Mouse (Mus musculus): ENCODE measurements around the gene Myo1c. TPM values are rescaled to one million over a fixed set of nuclear protein-coding genes. Genes with fewer than 3 reads are reported as not detected.

Gene Myo1c
- polyA plus RNA-seq, 1 experiment from 2014 or later, result 93.0 TPM

- WGBS, result 78% methylated on average over 2 of the region's 2 CpGs
- Histone ChIP-seq H3K9ac (ENCODE audit: low read length) (no peak overlapping the region), H3K27ac (ENCODE audit: low read length) (peak overlapping the region; percentile 76)
Observed at GRCm38 (mm10) chr11:75621426-75621825, 28.9 kb upstream of the Myo1c start.

DNA sequence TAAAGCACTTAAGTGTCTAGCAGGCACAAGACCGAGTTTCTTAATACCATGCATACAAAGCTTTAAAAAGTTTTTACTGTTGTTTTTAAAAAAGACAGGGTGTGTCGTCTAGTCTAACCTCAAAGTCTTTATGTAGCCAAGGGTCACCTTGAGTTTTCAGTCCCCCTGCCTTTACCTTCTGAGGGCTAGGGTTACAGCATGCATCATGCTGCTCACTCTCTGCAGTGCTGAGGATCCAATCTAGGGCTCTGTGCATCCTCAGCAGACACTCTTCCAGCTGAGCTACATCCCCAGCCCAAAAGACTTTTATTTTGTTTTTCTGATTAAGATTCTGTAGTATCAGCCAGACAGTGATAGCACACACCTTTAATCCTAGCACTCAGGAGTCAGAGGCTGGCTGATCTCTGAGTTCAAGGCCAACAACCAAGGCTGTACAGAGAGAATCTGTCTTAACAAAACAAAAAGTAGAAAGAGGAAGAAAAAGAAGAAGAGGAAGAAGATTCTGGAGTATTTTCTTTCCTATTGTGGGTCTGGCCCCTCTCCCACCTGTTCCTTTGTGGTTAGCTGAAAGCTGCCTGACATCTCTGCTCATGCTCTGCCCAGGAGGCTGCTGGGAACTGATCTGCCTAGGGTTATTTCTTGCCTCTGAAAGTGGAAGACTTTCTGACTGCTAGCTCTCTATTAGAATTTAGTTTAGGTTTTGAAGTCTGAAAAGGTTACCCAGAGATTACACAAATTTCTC is 27.5 kb upstream of the Myo1c start:
- Histone ChIP-seq H3K4me3 (ENCODE audit: low read length) (no peak overlapping the region), H3K27ac (ENCODE audit: low read length) (no peak overlapping the region; the same call in 1 of the 2 replicates), H3K4me2 (ENCODE audit: low read depth, low read length) (no peak overlapping the region), H3K36me3 (ENCODE audit: control insufficient read depth, insufficient read depth, low read length) (peaks cover 25% of the 10 kb centered on the region), H3K27me3 (ENCODE audit: control insufficient read depth, insufficient read depth, low read depth, low read length) (no peaks in the 10 kb centered on the region), H3K9me3 (ENCODE audit: control insufficient read depth, low read length) (no peaks in the 10 kb centered on the region), H3K9ac (ENCODE audit: low read length) (no peak overlapping the region), H3K4me1 (replicated peaks; ENCODE audit: control insufficient read depth, insufficient read depth, low read length) (0 out of 2 replicates have a peak, but pooled peaks cover 2% of the 10 kb centered on the region)
- no peak for ATAC-seq (ENCODE audit: low read depth)
- WGBS, result 87% methylated on average over 2 of the region's 2 CpGs

More at GRCm38 (mm10) chr11:75621426-75621825, 28.9 kb upstream of the Myo1c start:
- Histone ChIP-seq H3K27me3 (ENCODE audit: control insufficient read depth, insufficient read depth, low read depth, low read length) (no peaks in the 10 kb centered on the region), H3K36me3 (ENCODE audit: control insufficient read depth, insufficient read depth, low read length) (peaks cover 24% of the 10 kb centered on the region), H3K4me2 (ENCODE audit: low read depth, low read length) (no peak overlapping the region), H3K9me3 (ENCODE audit: control insufficient read depth, low read length) (no peaks in the 10 kb centered on the region), H3K4me1 (replicated peaks; ENCODE audit: control insufficient read depth, insufficient read depth, low read length) (0 out of 2 replicates have a peak, but pooled peaks cover 2% of the 10 kb centered on the region), H3K4me3 (ENCODE audit: low read length) (no peak overlapping the region)
- no peak for ATAC-seq (ENCODE audit: low read depth)

DNA sequence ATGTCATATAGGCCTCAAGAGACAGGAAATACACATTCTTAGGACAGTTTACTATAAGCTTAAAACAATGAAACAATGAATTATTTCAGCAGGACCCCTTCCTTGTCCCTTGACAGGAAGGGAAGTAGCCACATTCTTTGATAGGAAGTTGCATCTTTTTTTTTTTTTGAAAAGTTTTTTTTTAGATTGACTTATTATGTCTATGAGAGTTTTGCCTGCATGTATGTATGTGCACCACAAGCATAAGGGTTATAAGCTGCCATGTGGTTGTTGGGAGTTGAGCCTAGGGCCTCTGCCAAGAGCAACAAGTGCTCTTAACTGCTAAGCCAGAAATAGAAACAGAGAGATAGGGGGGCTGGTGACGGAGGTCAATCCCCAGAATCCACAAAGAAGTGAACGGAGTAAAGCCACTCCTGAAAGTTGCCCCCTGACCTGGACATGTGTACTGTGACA is 26.2 kb upstream of the Myo1c start:
- Histone ChIP-seq H3K27me3 (ENCODE audit: control insufficient read depth, insufficient read depth, low read depth, low read length) (no peaks in the 10 kb centered on the region), H3K4me1 (replicated peaks; ENCODE audit: control insufficient read depth, insufficient read depth, low read length) (0 out of 2 replicates have a peak, but pooled peaks cover 2% of the 10 kb centered on the region), H3K36me3 (ENCODE audit: control insufficient read depth, insufficient read depth, low read length) (peaks cover 26% of the 10 kb centered on the region), H3K9ac (ENCODE audit: low read length) (no peak overlapping the region), H3K4me2 (ENCODE audit: low read depth, low read length) (no peak overlapping the region), H3K27ac (ENCODE audit: low read length) (peak overlapping the region; percentile 36), H3K9me3 (ENCODE audit: control insufficient read depth, low read length) (no peaks in the 10 kb centered on the region), H3K4me3 (ENCODE audit: low read length) (no peak overlapping the region)
- ATAC-seq (ENCODE audit: low read depth), result peak; percentile 37; the same call in 1 of the 2 replicates
- WGBS, result 39% methylated on average over 2 of the region's 2 CpGs

GRCm38 (mm10) chr11:75625820-75626219 is 24.5 kb upstream of the Myo1c start:
- ATAC-seq (ENCODE audit: low read depth), result no peak
- H3K4me3 ChIP-seq (ENCODE audit: low read length), result no peak overlapping the region
- H3K4me2 ChIP-seq (ENCODE audit: low read depth, low read length), result no peak overlapping the region
- H3K4me1 ChIP-seq (replicated peaks; ENCODE audit: control insufficient read depth, insufficient read depth, low read length), result 0 out of 2 replicates have a peak, but pooled peaks cover 3% of the 10 kb centered on the region
- no peaks in the 10 kb centered on the region for H3K9me3 ChIP-seq (ENCODE audit: control insufficient read depth, low read length)
- peaks cover 20% of the 10 kb centered on the region for H3K36me3 ChIP-seq (ENCODE audit: control insufficient read depth, insufficient read depth, low read length)
- no peak overlapping the region for H3K9ac ChIP-seq (ENCODE audit: low read length)
- H3K27me3 ChIP-seq (ENCODE audit: control insufficient read depth, insufficient read depth, low read depth, low read length), result no peaks in the 10 kb centered on the region
- H3K27ac ChIP-seq (ENCODE audit: low read length), result no peak overlapping the region
- 86% methylated on average over 4 of the region's 4 CpGs for WGBS

- Histone ChIP-seq H3K4me2 (ENCODE audit: low read depth, low read length) (peak overlapping the region; percentile 77), H3K9ac (ENCODE audit: low read length) (peak overlapping the region; percentile 73), H3K27me3 (ENCODE audit: control insufficient read depth, insufficient read depth, low read depth, low read length) (no peaks in the 10 kb centered on the region), H3K4me1 (replicated peaks; ENCODE audit: control insufficient read depth, insufficient read depth, low read length) (peaks cover 12% of the 10 kb centered on the region), H3K27ac (ENCODE audit: low read length) (peak overlapping the region; percentile 67), H3K9me3 (ENCODE audit: control insufficient read depth, low read length) (no peaks in the 10 kb centered on the region), H3K36me3 (ENCODE audit: control insufficient read depth, insufficient read depth, low read length) (peaks cover 17% of the 10 kb centered on the region), H3K4me3 (ENCODE audit: low read length) (peak overlapping the region; percentile 79)
- no peak for ATAC-seq (ENCODE audit: low read depth)
- WGBS, result 4% methylated on average over 5 of the region's 5 CpGs
Observed at GRCm38 (mm10) chr11:75630098-75630497, 20.2 kb upstream of the Myo1c start.

- H3K27me3 ChIP-seq (ENCODE audit: control insufficient read depth, insufficient read depth, low read depth, low read length), result no peaks in the 10 kb centered on the region
- H3K27ac ChIP-seq (ENCODE audit: low read length), result peak within 1 kb of the TSS; percentile 74
- ATAC-seq (ENCODE audit: low read depth), result peak; percentile 100
- under 1% methylated on average over 53 of the region's 53 CpGs for WGBS
- peaks cover 12% of the 10 kb centered on the region for H3K36me3 ChIP-seq (ENCODE audit: control insufficient read depth, insufficient read depth, low read length)
- peak within 1 kb of the TSS; percentile 82 for H3K9ac ChIP-seq (ENCODE audit: low read length)
- peak within 1 kb of the TSS; percentile 79 for H3K4me3 ChIP-seq (ENCODE audit: low read length)
- H3K4me2 ChIP-seq (ENCODE audit: low read depth, low read length), result peak within 1 kb of the TSS; percentile 83
- no peaks in the 10 kb centered on the region for H3K9me3 ChIP-seq (ENCODE audit: control insufficient read depth, low read length)
- peaks cover 12% of the 10 kb centered on the region for H3K4me1 ChIP-seq (replicated peaks; ENCODE audit: control insufficient read depth, insufficient read depth, low read length)
Observed at GRCm38 (mm10) chr11:75630645-75631229, 19.6 kb upstream of the Myo1c start, which contains the start of gene Inpp5k. Inpp5k (plus strand) TSS chr11:75630988.

- Histone ChIP-seq H3K9me3 (ENCODE audit: control insufficient read depth, low read length) (no peaks in the 10 kb centered on the region), H3K27me3 (ENCODE audit: control insufficient read depth, insufficient read depth, low read depth, low read length) (no peaks in the 10 kb centered on the region), H3K36me3 (ENCODE audit: control insufficient read depth, insufficient read depth, low read length) (peaks cover 9% of the 10 kb centered on the region), H3K4me1 (replicated peaks; ENCODE audit: control insufficient read depth, insufficient read depth, low read length) (peaks cover 12% of the 10 kb centered on the region), H3K27ac (ENCODE audit: low read length) (no peak overlapping the region; the same call in 1 of the 2 replicates), H3K9ac (ENCODE audit: low read length) (peak overlapping the region; percentile 82), H3K4me2 (ENCODE audit: low read depth, low read length) (peak overlapping the region; percentile 83), H3K4me3 (ENCODE audit: low read length) (peak overlapping the region; percentile 79)
- ATAC-seq (ENCODE audit: low read depth), result no peak
- WGBS, result 3% methylated on average over 13 of the region's 13 CpGs
Observed at GRCm38 (mm10) chr11:75631561-75632225, 18.6 kb upstream of the Myo1c start.

DNA sequence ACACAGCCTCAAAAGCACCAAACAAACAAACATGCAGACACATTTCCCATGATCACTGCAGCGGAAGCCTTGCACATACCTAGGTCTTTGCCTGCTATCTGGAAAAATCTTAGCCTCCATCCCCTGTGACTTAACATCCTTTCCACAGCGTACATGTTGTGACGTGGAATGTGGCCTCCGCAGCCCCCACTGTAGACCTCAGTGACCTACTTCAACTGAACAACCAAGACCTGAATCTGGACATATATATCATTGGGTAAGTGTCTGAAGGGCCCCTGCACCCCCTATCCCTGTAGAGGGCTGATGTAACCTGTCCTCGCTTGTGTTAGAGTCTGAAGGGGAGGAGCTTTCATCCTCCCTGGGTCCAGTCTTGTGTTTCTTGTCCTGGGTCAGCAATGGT is 17.4 kb upstream of the Myo1c start:
- H3K27me3 ChIP-seq (ENCODE audit: control insufficient read depth, insufficient read depth, low read depth, low read length), result no peaks in the 10 kb centered on the region
- H3K4me2 ChIP-seq (ENCODE audit: low read depth, low read length), result no peak overlapping the region
- no peak overlapping the region for H3K9ac ChIP-seq (ENCODE audit: low read length)
- 87% methylated on average over 5 of the region's 5 CpGs for WGBS
- ATAC-seq (ENCODE audit: low read depth), result no peak
- H3K9me3 ChIP-seq (ENCODE audit: control insufficient read depth, low read length), result no peaks in the 10 kb centered on the region
- no peak overlapping the region for H3K27ac ChIP-seq (ENCODE audit: low read length)
- peaks cover 3% of the 10 kb centered on the region; the same call in 1 of the 2 replicates for H3K36me3 ChIP-seq (ENCODE audit: control insufficient read depth, insufficient read depth, low read length)
- H3K4me3 ChIP-seq (ENCODE audit: low read length), result no peak overlapping the region
- H3K4me1 ChIP-seq (replicated peaks; ENCODE audit: control insufficient read depth, insufficient read depth, low read length), result peaks cover 12% of the 10 kb centered on the region

- no peaks in the 10 kb centered on the region for H3K9me3 ChIP-seq (ENCODE audit: control insufficient read depth, low read length)
- H3K27ac ChIP-seq (ENCODE audit: low read length), result no peak overlapping the region
- H3K27me3 ChIP-seq (ENCODE audit: control insufficient read depth, insufficient read depth, low read depth, low read length), result no peaks in the 10 kb centered on the region
- H3K9ac ChIP-seq (ENCODE audit: low read length), result no peak overlapping the region
- no peaks in the 10 kb centered on the region for H3K36me3 ChIP-seq (ENCODE audit: control insufficient read depth, insufficient read depth, low read length)
- ATAC-seq (ENCODE audit: low read depth), result no peak
- H3K4me2 ChIP-seq (ENCODE audit: low read depth, low read length), result no peak overlapping the region
- H3K4me3 ChIP-seq (ENCODE audit: low read length), result no peak overlapping the region
- 66% methylated on average over 3 of the region's 3 CpGs for WGBS
- peaks cover 12% of the 10 kb centered on the region for H3K4me1 ChIP-seq (replicated peaks; ENCODE audit: control insufficient read depth, insufficient read depth, low read length)
Observed at GRCm38 (mm10) chr11:75634801-75635200, 15.5 kb upstream of the Myo1c start.
